Mouse (Mus musculus) liver, postnatal 0 days (tissue): ENCODE measurements around the gene Olfr1047.

Experiments
- CTCF ChIP-seq: sonication (generic); IDR thresholded peaks from 2 replicates; pipeline ENCODE4 v1.5.1; 2016; ENCODE audit warnings: antibody characterized with exemption, low read depth
- EP300 ChIP-seq: IDR thresholded peaks from 2 replicates; pipeline ENCODE4 v1.6.1; 2016; ENCODE audit warnings: antibody characterized with exemption, low read depth, mild to moderate bottlenecking

DNA sequence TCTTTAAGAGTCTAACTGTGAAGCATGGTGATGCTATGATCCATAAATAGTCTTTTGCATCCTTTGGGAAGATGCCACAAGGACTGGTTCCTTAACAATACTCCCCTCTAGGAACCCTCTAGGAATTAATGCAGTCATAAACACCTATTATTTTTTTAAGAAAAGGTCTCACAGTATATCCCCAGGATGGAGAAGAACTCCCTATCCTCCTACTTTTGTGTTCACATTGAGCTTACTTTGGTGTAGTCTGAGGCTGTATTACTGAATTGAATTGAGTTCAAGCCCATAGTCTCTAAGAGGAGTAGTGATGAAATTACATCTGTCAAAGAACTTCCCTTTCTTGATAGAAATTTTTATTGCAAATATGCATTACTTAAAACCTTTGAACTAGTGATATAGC, 28.3 kb downstream of the Olfr1047 start, which contains the start of gene Olfr1045:
- TF ChIP-seq CTCF (no peak), EP300 (no peak)
